Mouse (Mus musculus) erythroblast, embryonic 14.5 days (primary cell): Measurements from ENCODE around the gene Acpp.

ENCODE experiments used
- GATA1 ChIP-seq: IDR thresholded peaks from 2 replicates; pipeline ENCODE4 v1.6.1; 2012; ENCODE audit warnings: low read length, inconsistent platforms, mixed read lengths
- TAL1 ChIP-seq: IDR thresholded peaks from 3 replicates; pipeline ENCODE4 v1.6.1; 2012; ENCODE audit warnings: low read length, inconsistent platforms, mixed read lengths

GRCm38 (mm10) chr9:104316351-104316750 lies 21.2 kb downstream of the Acpp start:
- TF ChIP-seq GATA1 (no peak), TAL1 (no peak)
